Mouse (Mus musculus) embryonic facial prominence, embryonic 13.5 days (tissue): ENCODE measurements around the gene Safb2. TPM values are rescaled to one million over a fixed set of nuclear protein-coding genes. Genes with fewer than 3 reads are reported as not detected.

Source experiments
- ATAC-seq: fragments of 200-750 bp; cut with Nextera tagmentation; 2 replicates; pipeline ENCODE4 v1.8.0; 2017; ENCODE audit warnings: low read depth; ENCODE audit not compliant: insufficient number of reproducible peaks, insufficient read depth, low FRiP score, low TSS enrichment
- H3K27ac ChIP-seq: fragments of 300-500 bp; sonication (generic); 2 replicates; pipeline ENCODE4 v1.5.1; 2015; ENCODE audit warnings: moderate library complexity, mild to moderate bottlenecking, inconsistent platforms
- H3K27me3 ChIP-seq: fragments of 300-500 bp; sonication (generic); 2 replicates; pipeline ENCODE4 v1.6.1; 2015; ENCODE audit warnings: mild to moderate bottlenecking, inconsistent platforms
- H3K36me3 ChIP-seq: fragments of 300-500 bp; sonication (generic); 2 replicates; pipeline ENCODE4 v1.6.1; 2015; ENCODE audit warnings: mild to moderate bottlenecking, inconsistent platforms
- H3K4me1 ChIP-seq: fragments of 300-500 bp; sonication (generic); 2 replicates; pipeline ENCODE4 v1.6.1; 2015; ENCODE audit warnings: inconsistent platforms
- H3K4me2 ChIP-seq: fragments of 300-500 bp; sonication (generic); 2 replicates; pipeline ENCODE4 v1.6.1; 2015; ENCODE audit warnings: moderate library complexity, mild to moderate bottlenecking, inconsistent platforms
- H3K4me3 ChIP-seq: fragments of 300-500 bp; sonication (generic); 2 replicates; pipeline ENCODE4 v1.5.1; 2015; ENCODE audit warnings: mild to moderate bottlenecking, inconsistent platforms
- H3K9ac ChIP-seq: fragments of 300-500 bp; sonication (generic); 2 replicates; pipeline ENCODE4 v1.6.1; 2015; ENCODE audit warnings: mild to moderate bottlenecking, inconsistent platforms
- H3K9me3 ChIP-seq: fragments of 300-500 bp; sonication (generic); 2 replicates; pipeline ENCODE4 v1.6.1; 2016; ENCODE audit warnings: inconsistent platforms
- WGBS: fragments of 180-500 bp; shearing (Covaris S2); methylation state at CpG from one replicate; pipeline ENCODE4 v1.1.7; 2015; ENCODE audit warnings: mixed read lengths; 5-methylcytosine and 5-hydroxymethylcytosine counted together
- polyA plus RNA-seq: library from polyadenylated mRNA; unstranded; fragments of >200 nt; fragmentation: Nextera tagmentation; extraction: Ambion mirVana; gene quantifications from 2 replicates; pipeline ENCODE4 v1.2.1, GENCODE M21; 2015

Gene Safb2
- polyA plus RNA-seq, 1 experiment from 2014 or later, result 97.6 TPM

DNA sequence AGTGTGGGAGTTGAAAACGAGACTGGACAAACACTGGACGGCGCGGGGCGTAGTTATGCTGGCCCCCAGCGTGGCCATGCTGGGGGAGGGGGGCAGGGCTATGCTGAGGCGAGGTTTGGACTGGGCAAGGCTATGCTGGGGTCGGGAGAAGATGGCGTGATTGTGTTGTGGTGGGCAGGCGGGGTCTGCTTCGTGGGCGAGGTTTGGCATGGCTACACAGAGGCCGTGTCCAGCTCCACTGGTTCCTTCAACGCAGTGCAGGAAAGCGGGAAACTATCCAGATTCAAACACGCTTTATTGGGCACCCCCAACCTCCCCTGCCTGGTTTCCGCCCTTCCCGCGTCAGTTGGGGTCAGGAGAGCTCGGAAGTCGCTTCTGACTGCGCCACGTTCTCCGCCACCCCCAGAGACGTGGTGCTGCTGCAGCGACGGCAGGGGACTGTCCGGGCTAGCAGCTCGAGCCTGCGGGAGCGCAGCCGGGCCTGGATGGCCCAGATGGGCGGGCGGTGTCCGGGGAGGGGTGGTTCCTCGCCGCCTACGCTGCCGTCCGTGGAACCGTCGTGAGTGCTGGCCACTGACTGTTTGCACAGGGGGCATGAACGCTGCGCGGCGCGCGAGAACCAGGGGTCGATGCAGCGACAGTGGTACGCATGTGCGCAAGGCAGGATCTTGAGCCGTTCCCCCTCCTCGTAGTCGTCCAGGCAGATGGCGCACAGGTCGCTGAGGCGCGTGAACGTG lies 73.2 kb downstream of the Safb2 start:
- Histone ChIP-seq H3K9ac (peak overlapping the region; percentile 46), H3K27ac (no peak overlapping the region), H3K27me3 (peaks cover 74% of the 10 kb centered on the region), H3K36me3 (no peaks in the 10 kb centered on the region), H3K4me3 (peak overlapping the region; percentile 35), H3K9me3 (no peaks in the 10 kb centered on the region), H3K4me2 (peak overlapping the region; percentile 54), H3K4me1 (peaks cover 42% of the 10 kb centered on the region)
- no peak for ATAC-seq
- WGBS, result 7% methylated on average over 60 of the region's 60 CpGs

Other genes starting within 250 kb of the Safb2 start
- gene Ptprs, start 108.1 kb downstream of the Safb2 start, polyA plus RNA-seq, result 120 and 121 TPM in 2 replicates
- gene Znrf4, start 72.2 kb downstream of the Safb2 start, polyA plus RNA-seq, result not detected in 2 replicates
- gene Gm20219, start 30.2 kb downstream of the Safb2 start, polyA plus RNA-seq, result 3.9 and 5.4 TPM in 2 replicates
- 119 and 132 TPM in 2 replicates for gene Safb, start 240 bp upstream of the Safb2 start, polyA plus RNA-seq
- 254 and 258 TPM in 2 replicates for gene 2410015M20Rik, start 25.2 kb upstream of the Safb2 start, polyA plus RNA-seq
- gene Rpl36, start 28.8 kb upstream of the Safb2 start, polyA plus RNA-seq, result 1,916 and 1,978 TPM in 2 replicates
- 50.9 and 53.7 TPM in 2 replicates for gene Lonp1, start 42.3 kb upstream of the Safb2 start, polyA plus RNA-seq
- 0.66 and 0.94 TPM in 2 replicates for gene Catsperd, start 43.6 kb upstream of the Safb2 start, polyA plus RNA-seq
- gene Ranbp3, start 88.7 kb upstream of the Safb2 start, polyA plus RNA-seq, result 98.4 and 105 TPM in 2 replicates
- 397 and 420 TPM in 2 replicates for gene Ndufa11, start 133.2 kb upstream of the Safb2 start, polyA plus RNA-seq
- gene Vmac, start 133.4 kb upstream of the Safb2 start, polyA plus RNA-seq, result 19.2 and 24.6 TPM in 2 replicates
- 17.7 and 18.4 TPM in 2 replicates for gene Nrtn, start 172.9 kb upstream of the Safb2 start, polyA plus RNA-seq
- 40.5 and 46.5 TPM in 2 replicates for gene Dus3l, start 180.2 kb upstream of the Safb2 start, polyA plus RNA-seq
- gene Prr22, start 185.7 kb upstream of the Safb2 start, polyA plus RNA-seq, result 1.2 and 1.7 TPM in 2 replicates
- 4.5 and 5.2 TPM in 2 replicates for gene Rfx2, start 246.4 kb upstream of the Safb2 start, polyA plus RNA-seq